Mouse (Mus musculus): ENCODE data around the gene Adcy1. TPM values are rescaled to one million over a fixed set of nuclear protein-coding genes. Genes with fewer than 3 reads are reported as not detected.

Gene Adcy1
- polyA plus RNA-seq, 1 experiment, result 0.40 TPM

GRCm38 (mm10) chr11:7063681-7064267 is 485 bp downstream of the Adcy1 start:
- Histone ChIP-seq H3K27ac (ENCODE audit: control insufficient read depth, insufficient read depth, low read depth, low read length, poor library complexity) (no peak overlapping the region; the same call in 1 of the 2 replicates), H3K4me3 (replicated peaks; ENCODE audit: control insufficient read depth, low read depth, low read length) (no peak overlapping the region), H3K4me1 (ENCODE audit: control insufficient read depth, insufficient read depth, low read length) (no peaks in the 10 kb centered on the region)
- 4% methylated on average over 53 of the region's 53 CpGs for WGBS
- TF ChIP-seq POLR2A (IDR thresholded peaks at IDR 0.05; ENCODE audit: borderline replicate concordance, control insufficient read depth, low read depth, low read length) (no peak; the same call in 1 of the 2 replicates), CTCF (IDR thresholded peaks at IDR 0.05; ENCODE audit: control insufficient read depth, insufficient read depth, low read length) (no peak)

- Histone ChIP-seq H3K4me3 (replicated peaks; ENCODE audit: control insufficient read depth, low read depth, low read length) (no peak overlapping the region), H3K4me1 (ENCODE audit: control insufficient read depth, insufficient read depth, low read length) (no peaks in the 10 kb centered on the region), H3K27ac (ENCODE audit: control insufficient read depth, insufficient read depth, low read depth, low read length, poor library complexity) (no peak overlapping the region)
- TF ChIP-seq CTCF (IDR thresholded peaks at IDR 0.05; ENCODE audit: control insufficient read depth, insufficient read depth, low read length), result no peak
- no peak for TF ChIP-seq POLR2A (IDR thresholded peaks at IDR 0.05; ENCODE audit: borderline replicate concordance, control insufficient read depth, low read depth, low read length)
- 7% methylated on average over 26 of the region's 26 CpGs for WGBS
Measured at GRCm38 (mm10) chr11:7064484-7065185, 1.3 kb downstream of the Adcy1 start.

GRCm38 (mm10) chr11:7065388-7065787 is 2.1 kb downstream of the Adcy1 start:
- Histone ChIP-seq H3K27ac (ENCODE audit: control insufficient read depth, insufficient read depth, low read depth, low read length, poor library complexity) (no peak overlapping the region), H3K4me3 (replicated peaks; ENCODE audit: control insufficient read depth, low read depth, low read length) (no peak overlapping the region), H3K4me1 (ENCODE audit: control insufficient read depth, insufficient read depth, low read length) (no peaks in the 10 kb centered on the region)
- WGBS, result 7% methylated on average over 4 of the region's 4 CpGs
- no peak for TF ChIP-seq POLR2A (IDR thresholded peaks at IDR 0.05; ENCODE audit: borderline replicate concordance, control insufficient read depth, low read depth, low read length)
- TF ChIP-seq CTCF (IDR thresholded peaks at IDR 0.05; ENCODE audit: control insufficient read depth, insufficient read depth, low read length), result no peak

GRCm38 (mm10) chr11:7065876-7066275 is 2.6 kb downstream of the Adcy1 start:
- TF ChIP-seq CTCF (IDR thresholded peaks at IDR 0.05; ENCODE audit: control insufficient read depth, insufficient read depth, low read length) (no peak), POLR2A (IDR thresholded peaks at IDR 0.05; ENCODE audit: borderline replicate concordance, control insufficient read depth, low read depth, low read length) (no peak)
- Histone ChIP-seq H3K27ac (ENCODE audit: control insufficient read depth, insufficient read depth, low read depth, low read length, poor library complexity) (no peak overlapping the region), H3K4me3 (replicated peaks; ENCODE audit: control insufficient read depth, low read depth, low read length) (no peak overlapping the region), H3K4me1 (ENCODE audit: control insufficient read depth, insufficient read depth, low read length) (no peaks in the 10 kb centered on the region)
- 26% methylated on average over 5 of the region's 5 CpGs for WGBS

- Histone ChIP-seq H3K4me3 (replicated peaks; ENCODE audit: control insufficient read depth, low read depth, low read length) (no peak overlapping the region), H3K27ac (ENCODE audit: control insufficient read depth, insufficient read depth, low read depth, low read length, poor library complexity) (no peak overlapping the region), H3K4me1 (ENCODE audit: control insufficient read depth, insufficient read depth, low read length) (no peaks in the 10 kb centered on the region)
- no peak for TF ChIP-seq POLR2A (IDR thresholded peaks at IDR 0.05; ENCODE audit: borderline replicate concordance, control insufficient read depth, low read depth, low read length)
- TF ChIP-seq CTCF (IDR thresholded peaks at IDR 0.05; ENCODE audit: control insufficient read depth, insufficient read depth, low read length), result no peak
- WGBS, result 60% methylated on average over 4 of the region's 4 CpGs
Measured at GRCm38 (mm10) chr11:7067263-7067662, 4.0 kb downstream of the Adcy1 start.

GRCm38 (mm10) chr11:7068479-7069235 is 5.4 kb downstream of the Adcy1 start:
- 72% methylated on average over 12 of the region's 12 CpGs for WGBS
- Histone ChIP-seq H3K4me1 (ENCODE audit: control insufficient read depth, insufficient read depth, low read length) (no peaks in the 10 kb centered on the region), H3K27ac (ENCODE audit: control insufficient read depth, insufficient read depth, low read depth, low read length, poor library complexity) (no peak overlapping the region), H3K4me3 (replicated peaks; ENCODE audit: control insufficient read depth, low read depth, low read length) (no peak overlapping the region)
- TF ChIP-seq POLR2A (IDR thresholded peaks at IDR 0.05; ENCODE audit: borderline replicate concordance, control insufficient read depth, low read depth, low read length) (no peak), CTCF (IDR thresholded peaks at IDR 0.05; ENCODE audit: control insufficient read depth, insufficient read depth, low read length) (no peak)

- H3K4me1 ChIP-seq (ENCODE audit: control insufficient read depth, insufficient read depth, low read length), result no peaks in the 10 kb centered on the region
- 83% methylated on average over 4 of the region's 4 CpGs for WGBS
- H3K4me3 ChIP-seq (replicated peaks; ENCODE audit: control insufficient read depth, low read depth, low read length), result no peak overlapping the region
- no peak for TF ChIP-seq CTCF (IDR thresholded peaks at IDR 0.05; ENCODE audit: control insufficient read depth, insufficient read depth, low read length)
- TF ChIP-seq POLR2A (IDR thresholded peaks at IDR 0.05; ENCODE audit: borderline replicate concordance, control insufficient read depth, low read depth, low read length), result no peak
- no peak overlapping the region for H3K27ac ChIP-seq (ENCODE audit: control insufficient read depth, insufficient read depth, low read depth, low read length, poor library complexity)
Measured at GRCm38 (mm10) chr11:7069762-7070161, 6.5 kb downstream of the Adcy1 start.

- TF ChIP-seq POLR2A (IDR thresholded peaks at IDR 0.05; ENCODE audit: borderline replicate concordance, control insufficient read depth, low read depth, low read length), result no peak
- TF ChIP-seq CTCF (IDR thresholded peaks at IDR 0.05; ENCODE audit: control insufficient read depth, insufficient read depth, low read length), result no peak
- no peak overlapping the region for H3K4me3 ChIP-seq (replicated peaks; ENCODE audit: control insufficient read depth, low read depth, low read length)
- no peaks in the 10 kb centered on the region for H3K4me1 ChIP-seq (ENCODE audit: control insufficient read depth, insufficient read depth, low read length)
- no peak overlapping the region for H3K27ac ChIP-seq (ENCODE audit: control insufficient read depth, insufficient read depth, low read depth, low read length, poor library complexity)
- 73% methylated on average over 6 of the region's 6 CpGs for WGBS
Measured at GRCm38 (mm10) chr11:7071617-7072016, 8.3 kb downstream of the Adcy1 start.
